Mouse (Mus musculus) lung, embryonic 16.5 days (tissue): ENCODE measurements at regions not wholly inside any gene's neighbourhood (a gene's known extent, or its start where the extent isn't known, plus 50 kb on each side); places are given as distances from the start of the nearest gene placed in this dataset.

ENCODE experiments used
- ATAC-seq: fragments of 200-750 bp; cut with Nextera tagmentation; 2 replicates; pipeline ENCODE4 v1.8.0; 2017; ENCODE audit warnings: low read depth, mild to moderate bottlenecking, moderate library complexity
- H3K27ac ChIP-seq: fragments of 300-500 bp; sonication (generic); 2 replicates; pipeline ENCODE4 v1.5.1; 2014; ENCODE audit warnings: mild to moderate bottlenecking, control low read depth, low read length
- H3K27me3 ChIP-seq: fragments of 300-500 bp; sonication (generic); 2 replicates; pipeline ENCODE4 v1.6.1; 2014; ENCODE audit warnings: low read depth, low read length, mixed read lengths; ENCODE audit not compliant: control insufficient read depth, insufficient read depth
- H3K36me3 ChIP-seq: fragments of 300-500 bp; sonication (generic); 2 replicates; pipeline ENCODE4 v1.6.1; 2014; ENCODE audit warnings: low read length; ENCODE audit not compliant: control insufficient read depth, insufficient read depth
- H3K4me1 ChIP-seq: fragments of 300-500 bp; sonication (generic); replicated peaks from 2 replicates; pipeline ENCODE4 v1.6.1; 2014; ENCODE audit warnings: low read length, mixed read lengths; ENCODE audit not compliant: control insufficient read depth, insufficient read depth
- H3K4me2 ChIP-seq: fragments of 300-500 bp; sonication (generic); 2 replicates; pipeline ENCODE4 v1.6.1; 2014; ENCODE audit warnings: low read depth, low read length, control low read depth
- H3K4me3 ChIP-seq: fragments of 300-500 bp; sonication (generic); 2 replicates; pipeline ENCODE4 v1.5.1; 2014; ENCODE audit warnings: mild to moderate bottlenecking, low read length, control low read depth
- H3K9ac ChIP-seq: fragments of 300-500 bp; sonication (generic); 2 replicates; pipeline ENCODE4 v1.6.1; 2014; ENCODE audit warnings: low read length, control low read depth
- H3K9me3 ChIP-seq: fragments of 300-500 bp; sonication (generic); 2 replicates; pipeline ENCODE4 v1.6.1; 2016; ENCODE audit warnings: low read length; ENCODE audit not compliant: control insufficient read depth
- WGBS: fragments of 180-500 bp; shearing (Covaris S2); extraction: QIAGEN DNeasy Blood & Tissue Kit; methylation state at CpG from one replicate; pipeline ENCODE4 v1.1.7; 2014; 5-methylcytosine and 5-hydroxymethylcytosine counted together

DNA sequence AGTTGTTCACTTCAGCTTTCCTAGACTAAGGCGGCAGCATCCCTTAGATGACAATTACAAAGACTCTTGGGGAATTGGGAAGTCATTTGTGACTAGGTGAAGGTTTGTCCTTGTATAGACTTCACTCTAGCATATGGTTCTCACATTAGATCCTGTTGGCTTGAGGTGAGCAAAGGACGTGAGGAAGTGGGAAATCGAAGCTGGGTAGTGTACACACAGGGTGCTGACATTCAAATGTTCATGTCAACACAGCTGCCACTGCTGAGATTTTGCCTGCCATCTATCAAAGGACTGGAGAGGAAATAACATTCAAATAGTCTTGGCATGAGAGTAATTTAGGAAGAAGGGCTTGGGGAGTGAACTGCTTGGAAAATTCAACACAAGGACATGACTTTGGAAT is 124.0 kb upstream of the Cypt12 start:
- no peak overlapping the region for H3K27ac ChIP-seq
- no peaks in the 10 kb centered on the region for H3K36me3 ChIP-seq
- ATAC-seq = no peak
- H3K27me3 ChIP-seq = no peaks in the 10 kb centered on the region
- no peak overlapping the region for H3K4me2 ChIP-seq
- 37% methylated on average over 3 of the region's 3 CpGs for WGBS
- H3K9me3 ChIP-seq = no peaks in the 10 kb centered on the region
- no peak overlapping the region for H3K9ac ChIP-seq
- H3K4me1 ChIP-seq = no peaks in the 10 kb centered on the region
- H3K4me3 ChIP-seq = no peak overlapping the region

DNA sequence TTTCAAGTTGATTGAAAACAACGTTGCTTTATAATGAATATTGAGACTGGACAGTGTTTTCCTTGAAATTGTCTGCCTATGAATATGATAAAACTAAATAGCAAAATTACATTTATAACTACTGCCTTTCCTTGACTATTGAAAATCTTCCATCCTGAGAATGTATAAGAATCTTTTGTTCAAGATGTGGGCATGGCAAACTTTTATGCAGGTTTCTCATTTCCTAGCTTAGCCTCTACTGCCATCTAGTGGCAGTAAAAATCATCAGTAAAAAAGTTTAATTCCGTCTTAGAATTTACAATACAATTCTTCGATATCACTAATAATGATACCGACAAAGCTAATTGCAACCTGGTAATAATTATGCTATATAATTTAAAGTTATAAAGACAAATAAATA is 123.5 kb upstream of the Cypt12 start:
- Histone ChIP-seq H3K4me2 (no peak overlapping the region), H3K4me1 (no peaks in the 10 kb centered on the region), H3K9me3 (no peaks in the 10 kb centered on the region), H3K9ac (no peak overlapping the region), H3K36me3 (no peaks in the 10 kb centered on the region), H3K27me3 (no peaks in the 10 kb centered on the region), H3K27ac (no peak overlapping the region), H3K4me3 (no peak overlapping the region)
- no peak for ATAC-seq
- 44% methylated on average over 4 of the region's 4 CpGs for WGBS

DNA sequence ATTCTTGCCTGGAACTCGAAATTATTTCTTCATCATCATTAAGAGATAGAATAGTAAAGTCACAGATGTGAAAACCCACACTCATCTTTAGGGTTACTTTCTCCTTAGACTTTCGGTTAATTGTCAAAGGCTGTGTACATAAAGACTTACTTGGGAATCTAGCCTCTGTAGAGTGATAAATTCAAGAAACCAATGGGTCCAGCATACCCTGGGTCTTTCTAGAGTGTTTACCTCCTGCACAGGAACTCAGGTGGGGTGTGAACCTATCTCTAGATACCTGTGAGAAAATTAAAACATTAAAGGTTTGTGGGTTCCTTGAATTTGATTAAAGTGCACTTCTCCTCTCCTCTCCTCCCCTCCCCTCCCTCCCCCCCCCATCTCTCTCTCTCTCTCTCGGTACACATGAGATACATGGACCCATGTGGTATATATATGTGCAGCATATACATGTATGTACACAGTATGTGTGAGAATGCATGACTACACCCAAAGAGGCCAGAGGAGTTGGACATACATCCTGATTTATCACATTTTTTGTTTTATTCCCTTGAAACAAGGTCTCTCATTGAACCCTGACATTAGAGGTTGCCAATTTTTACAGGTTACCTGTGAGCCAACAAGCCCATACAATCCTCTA is 122.8 kb upstream of the Cypt12 start:
- no peaks in the 10 kb centered on the region for H3K4me1 ChIP-seq
- ATAC-seq = no peak
- H3K36me3 ChIP-seq = no peaks in the 10 kb centered on the region
- H3K27ac ChIP-seq = no peak overlapping the region
- WGBS = 59% methylated on average over 3 of the region's 3 CpGs
- no peak overlapping the region for H3K4me3 ChIP-seq
- no peaks in the 10 kb centered on the region for H3K9me3 ChIP-seq
- H3K9ac ChIP-seq = no peak overlapping the region
- H3K4me2 ChIP-seq = no peak overlapping the region
- no peaks in the 10 kb centered on the region for H3K27me3 ChIP-seq

DNA sequence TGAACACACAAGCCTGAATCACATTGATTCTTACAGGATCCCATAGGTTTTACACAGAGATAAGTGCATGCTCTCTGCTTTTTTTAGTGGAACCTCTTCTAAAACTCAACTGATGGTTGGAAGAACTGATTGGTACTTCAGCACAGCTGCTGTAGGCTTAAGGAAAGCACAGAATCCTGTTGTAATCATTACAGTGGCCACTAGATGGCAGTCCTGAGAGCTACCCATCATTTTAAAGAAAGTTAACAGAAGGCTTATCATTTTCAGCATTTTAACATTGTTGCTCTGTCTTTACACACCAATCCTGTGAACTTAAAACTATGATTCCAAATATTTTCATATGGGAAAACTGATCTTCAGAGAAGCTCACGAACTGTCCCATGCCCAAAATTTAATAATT is 113.5 kb upstream of the Cypt12 start:
- Histone ChIP-seq H3K4me1 (no peaks in the 10 kb centered on the region), H3K9me3 (no peaks in the 10 kb centered on the region), H3K9ac (no peak overlapping the region), H3K4me2 (no peak overlapping the region), H3K36me3 (no peaks in the 10 kb centered on the region), H3K4me3 (no peak overlapping the region), H3K27ac (no peak overlapping the region), H3K27me3 (no peaks in the 10 kb centered on the region)
- WGBS = 34% methylated on average over 1 of the region's 1 CpGs
- ATAC-seq = no peak

DNA sequence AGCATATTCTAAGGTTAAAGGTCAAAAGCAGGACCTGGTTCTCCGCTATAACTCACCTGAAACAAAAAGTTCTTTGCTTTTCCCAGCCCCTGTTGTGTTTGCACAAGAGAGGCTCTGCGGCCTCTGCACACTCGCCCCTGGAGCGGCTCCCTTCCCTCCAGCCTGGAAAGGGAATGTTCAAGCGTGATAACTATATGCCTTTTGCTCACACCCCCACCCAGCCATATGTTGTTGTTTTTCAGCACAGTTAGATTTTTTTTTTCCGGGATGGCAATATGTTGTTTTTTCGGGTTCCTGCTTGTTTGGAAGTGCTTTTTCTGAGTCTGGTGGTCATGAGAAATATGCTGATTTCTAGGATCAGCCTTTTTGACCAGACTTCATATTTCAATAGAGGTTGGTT is 100.6 kb upstream of the Cypt12 start:
- Histone ChIP-seq H3K4me2 (no peak overlapping the region), H3K4me1 (no peaks in the 10 kb centered on the region), H3K27me3 (no peaks in the 10 kb centered on the region), H3K4me3 (no peak overlapping the region), H3K9ac (no peak overlapping the region), H3K27ac (no peak overlapping the region), H3K36me3 (no peaks in the 10 kb centered on the region), H3K9me3 (no peaks in the 10 kb centered on the region)
- ATAC-seq = no peak
- 48% methylated on average over 7 of the region's 7 CpGs for WGBS

DNA sequence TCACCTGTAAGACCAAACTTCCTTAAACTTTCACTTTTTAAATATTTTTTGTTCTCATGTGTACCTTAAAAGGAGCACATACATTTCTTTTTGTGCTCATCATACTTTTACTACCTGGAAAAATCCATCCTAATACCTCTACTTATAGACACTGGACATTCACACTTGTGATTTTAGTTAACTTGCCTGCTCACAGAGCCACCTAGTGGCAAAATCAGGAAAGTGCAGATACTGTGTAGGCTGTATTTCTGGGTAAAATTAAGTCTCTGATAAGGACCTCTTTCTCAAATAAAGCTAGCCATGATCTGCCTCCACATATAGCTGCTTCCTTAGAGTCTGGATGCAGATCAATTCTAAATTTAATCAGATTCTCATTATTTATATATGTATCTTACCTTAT is 100.0 kb upstream of the Cypt12 start:
- no peak overlapping the region for H3K4me2 ChIP-seq
- H3K27me3 ChIP-seq = no peaks in the 10 kb centered on the region
- H3K36me3 ChIP-seq = no peaks in the 10 kb centered on the region
- ATAC-seq = no peak
- H3K9me3 ChIP-seq = no peaks in the 10 kb centered on the region
- no peak overlapping the region for H3K9ac ChIP-seq
- H3K27ac ChIP-seq = no peak overlapping the region
- H3K4me1 ChIP-seq = no peaks in the 10 kb centered on the region
- H3K4me3 ChIP-seq = no peak overlapping the region

DNA sequence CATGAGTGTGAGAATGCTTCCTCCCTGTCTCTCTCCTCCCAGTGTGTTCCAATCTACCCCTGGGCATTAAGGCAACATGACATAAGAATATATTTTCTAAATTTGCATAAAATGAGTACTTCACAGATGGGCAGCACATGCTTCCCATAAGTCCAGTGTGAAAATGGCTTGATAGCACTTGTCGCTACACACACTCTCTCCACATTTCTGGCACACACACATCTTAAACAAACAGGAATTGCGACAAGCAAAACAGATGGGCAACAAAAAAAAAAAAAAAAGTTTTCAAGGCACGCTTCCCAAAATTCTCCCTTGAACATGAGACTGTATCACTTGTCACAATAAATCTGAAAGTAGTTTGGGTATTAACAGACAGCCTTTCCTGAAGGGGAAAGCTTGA is 85.8 kb upstream of the Cypt12 start:
- no peaks in the 10 kb centered on the region for H3K9me3 ChIP-seq
- H3K4me2 ChIP-seq = no peak overlapping the region
- no peaks in the 10 kb centered on the region for H3K27me3 ChIP-seq
- H3K4me3 ChIP-seq = no peak overlapping the region
- no peak overlapping the region for H3K9ac ChIP-seq
- no peak for ATAC-seq
- 55% methylated on average over 3 of the region's 3 CpGs for WGBS
- no peak overlapping the region for H3K27ac ChIP-seq
- no peaks in the 10 kb centered on the region for H3K4me1 ChIP-seq
- H3K36me3 ChIP-seq = no peaks in the 10 kb centered on the region

DNA sequence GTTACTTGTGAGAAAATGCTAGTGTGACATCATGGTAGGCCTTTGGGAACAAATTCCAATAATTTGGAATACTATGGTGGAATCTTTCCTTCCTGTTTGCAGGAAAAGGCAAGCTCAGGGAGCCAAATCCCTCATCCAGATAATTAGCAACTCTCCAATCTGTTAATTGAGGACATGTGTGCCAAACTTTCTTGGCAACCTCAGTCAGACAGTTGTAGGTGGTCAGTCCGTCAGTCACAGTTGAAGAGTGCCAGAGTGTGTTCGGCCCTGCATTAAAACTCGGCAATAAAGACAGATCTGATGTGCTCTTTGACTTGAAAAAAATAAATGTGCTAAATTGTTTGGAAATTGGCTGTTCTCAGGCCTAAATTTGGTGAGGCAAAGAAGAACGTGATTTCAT is 83.1 kb upstream of the Cypt12 start:
- no peaks in the 10 kb centered on the region for H3K9me3 ChIP-seq
- H3K4me3 ChIP-seq = no peak overlapping the region
- H3K36me3 ChIP-seq = no peaks in the 10 kb centered on the region
- no peaks in the 10 kb centered on the region for H3K27me3 ChIP-seq
- H3K4me1 ChIP-seq = no peaks in the 10 kb centered on the region
- no peak overlapping the region for H3K9ac ChIP-seq
- H3K27ac ChIP-seq = no peak overlapping the region
- H3K4me2 ChIP-seq = no peak overlapping the region
- 57% methylated on average over 4 of the region's 4 CpGs for WGBS
- no peak for ATAC-seq

DNA sequence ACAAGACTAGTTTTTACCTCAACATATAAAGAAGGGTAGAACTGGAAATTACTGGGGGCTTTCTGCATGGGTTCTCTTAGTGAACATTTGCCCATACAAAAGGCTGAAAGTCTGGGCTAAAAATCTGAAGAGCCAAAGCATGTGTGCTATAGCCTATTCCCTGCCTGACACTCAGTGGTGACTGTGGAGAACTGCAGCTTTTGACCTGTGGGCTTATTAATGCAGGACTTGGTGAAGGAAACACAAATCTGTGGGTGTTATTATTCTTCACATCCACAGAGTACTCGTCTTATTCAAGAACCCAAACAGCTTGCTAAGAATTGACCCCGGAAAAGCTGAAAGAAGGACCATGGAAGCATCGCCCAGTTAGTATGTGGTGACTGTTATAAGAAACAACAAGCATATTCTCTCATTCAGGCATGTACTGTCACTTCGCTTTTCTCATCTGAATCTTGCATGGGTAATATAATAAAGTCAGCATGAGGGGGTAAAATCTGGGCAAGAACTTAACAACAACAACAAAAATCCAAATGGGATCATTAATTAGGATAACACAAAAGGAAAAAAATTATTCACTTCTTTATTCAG is 77.2 kb upstream of the Cypt12 start:
- H3K9me3 ChIP-seq = no peaks in the 10 kb centered on the region
- 47% methylated on average over 4 of the region's 4 CpGs for WGBS
- no peak overlapping the region for H3K27ac ChIP-seq
- H3K4me1 ChIP-seq = no peaks in the 10 kb centered on the region
- H3K4me3 ChIP-seq = no peak overlapping the region
- no peaks in the 10 kb centered on the region for H3K36me3 ChIP-seq
- H3K9ac ChIP-seq = no peak overlapping the region
- H3K4me2 ChIP-seq = no peak overlapping the region
- ATAC-seq = 0 out of 2 replicates have a peak, but pooled peaks have one; percentile 38
- H3K27me3 ChIP-seq = no peaks in the 10 kb centered on the region

DNA sequence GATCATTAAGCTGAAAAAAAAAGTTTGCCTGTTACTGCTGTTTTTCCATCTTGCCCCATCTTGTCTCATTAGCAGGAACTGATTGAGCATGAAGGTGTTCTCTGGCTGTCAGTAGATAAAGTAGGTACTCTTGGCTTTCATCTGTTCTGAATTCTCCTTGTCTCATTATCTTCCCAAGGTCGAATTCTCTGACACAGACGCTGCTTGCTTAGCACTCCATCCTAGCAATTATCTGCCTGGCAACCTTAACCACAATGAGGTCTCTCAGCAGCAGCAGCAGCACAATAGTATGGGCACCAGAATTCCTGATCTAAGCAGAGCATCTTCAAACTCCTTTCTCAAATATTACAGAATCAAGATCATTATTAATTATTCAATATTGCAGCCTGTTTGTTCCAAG is 52.3 kb upstream of the Cypt12 start:
- Histone ChIP-seq H3K9me3 (no peaks in the 10 kb centered on the region), H3K4me3 (no peak overlapping the region), H3K9ac (no peak overlapping the region), H3K27me3 (no peaks in the 10 kb centered on the region), H3K4me1 (no peaks in the 10 kb centered on the region), H3K36me3 (no peaks in the 10 kb centered on the region), H3K4me2 (no peak overlapping the region), H3K27ac (no peak overlapping the region)
- WGBS = 17% methylated on average over 2 of the region's 2 CpGs
- ATAC-seq = no peak
